Mouse (Mus musculus) adrenal gland (tissue): ENCODE results near the gene Ankrd55.

Experiments
- intact Hi-C: fragments of 180-260 bp; cut with DNase I; formaldehyde crosslinking; loops from one replicate; pipeline ENCODE4 v1.15.1; 2025

The Ankrd55 gene

DNA sequence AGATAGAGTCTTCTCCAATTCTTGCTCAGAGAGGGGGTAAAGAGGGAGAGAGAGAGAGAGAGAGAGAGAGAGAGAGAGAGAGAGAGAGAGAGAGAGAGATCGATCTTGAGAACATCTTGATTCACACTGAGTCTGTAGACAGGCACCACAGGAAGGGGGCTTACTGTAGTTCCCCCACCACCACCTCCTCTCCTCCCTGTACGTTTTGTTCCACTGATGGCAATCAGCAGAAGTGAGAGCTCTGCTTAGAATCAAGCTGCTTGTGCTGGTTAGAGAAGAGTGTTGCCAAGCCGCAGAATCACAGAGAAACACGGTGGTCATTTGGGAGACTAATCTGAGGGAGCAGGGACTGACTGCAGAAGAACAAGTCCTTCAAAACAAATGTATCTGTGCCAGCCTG is 1.7 kb downstream of the Ankrd55 start:
- intact Hi-C loops = no loop called here

DNA sequence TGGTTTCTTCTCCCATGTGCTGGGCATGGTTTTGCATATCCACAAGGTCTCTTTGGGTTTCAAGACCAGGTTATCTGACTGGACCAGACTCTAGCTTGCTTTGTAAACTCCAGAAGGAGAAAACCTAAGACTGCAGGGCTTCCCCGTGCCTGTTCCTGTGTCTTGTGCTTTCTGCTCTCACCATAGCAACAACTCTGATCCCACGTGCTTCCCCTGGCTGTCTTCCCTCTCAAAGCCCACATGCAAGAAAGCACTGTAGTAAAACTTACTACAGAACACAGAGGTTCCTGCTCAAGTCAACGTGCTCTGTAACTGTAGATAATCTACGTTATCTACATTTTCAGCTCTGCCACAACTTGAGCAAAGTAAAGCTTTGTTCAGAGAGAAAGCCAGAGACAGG is 4.2 kb downstream of the Ankrd55 start:
- intact Hi-C loops = no loop called here

DNA sequence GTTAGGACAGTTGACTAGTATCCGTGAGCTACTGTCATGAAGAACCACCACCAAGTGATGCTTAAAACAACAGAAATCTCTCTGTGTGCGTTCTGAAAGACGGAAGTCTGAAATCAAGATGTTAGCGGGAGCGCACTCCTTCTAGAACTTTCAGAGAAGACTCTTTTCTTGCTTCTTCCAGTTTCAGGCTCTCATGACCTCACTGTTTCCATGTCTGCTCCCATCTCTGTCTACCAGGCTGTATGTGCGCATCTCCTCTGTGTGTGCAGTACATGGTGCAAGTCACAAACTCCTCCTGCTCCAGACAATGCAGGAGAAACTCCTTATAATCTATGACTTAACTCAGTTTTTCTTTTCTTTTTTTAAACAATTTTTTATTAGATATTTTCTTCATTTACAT is 4.8 kb downstream of the Ankrd55 start:
- intact Hi-C loops = no loop called here

DNA sequence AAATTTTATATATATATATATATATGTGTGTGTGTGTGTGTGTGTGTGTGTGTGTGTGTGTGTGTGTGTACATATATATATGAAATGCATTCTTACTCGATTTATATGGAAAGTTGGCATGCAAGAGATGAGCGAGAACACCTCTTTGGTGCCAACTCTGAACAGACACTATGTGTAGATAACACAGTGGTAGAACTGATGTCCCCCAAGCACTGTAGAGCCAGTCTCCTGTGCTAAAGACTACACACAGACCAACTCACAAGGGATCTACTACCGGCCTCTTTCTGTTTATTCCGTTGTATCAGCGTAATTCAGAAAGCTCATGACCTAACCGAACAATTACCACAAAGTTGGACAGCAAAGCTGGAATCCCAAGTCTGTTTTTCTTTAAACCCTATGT is 6.2 kb downstream of the Ankrd55 start:
- intact Hi-C loops = no loop called here

DNA sequence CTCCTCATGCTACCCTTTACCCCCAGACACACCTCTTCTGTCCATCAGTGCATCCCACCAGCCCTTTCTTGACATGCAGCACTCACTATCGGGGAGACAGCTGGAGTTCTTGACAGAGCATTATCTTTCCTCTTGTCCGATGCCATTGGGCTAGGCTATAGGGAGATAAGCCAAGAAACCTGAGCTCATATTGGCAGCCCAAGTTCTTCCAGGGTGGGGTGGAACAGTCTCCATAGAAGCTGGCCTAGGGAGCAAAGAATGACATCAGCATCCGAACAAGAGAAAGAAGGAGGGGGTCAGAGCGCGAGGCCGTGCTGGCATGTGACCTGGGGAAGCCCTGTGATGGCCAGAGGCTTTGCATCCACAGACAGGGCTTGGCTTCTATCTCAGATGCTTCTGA is 9.5 kb downstream of the Ankrd55 start:
- intact Hi-C loops = no loop called here

DNA sequence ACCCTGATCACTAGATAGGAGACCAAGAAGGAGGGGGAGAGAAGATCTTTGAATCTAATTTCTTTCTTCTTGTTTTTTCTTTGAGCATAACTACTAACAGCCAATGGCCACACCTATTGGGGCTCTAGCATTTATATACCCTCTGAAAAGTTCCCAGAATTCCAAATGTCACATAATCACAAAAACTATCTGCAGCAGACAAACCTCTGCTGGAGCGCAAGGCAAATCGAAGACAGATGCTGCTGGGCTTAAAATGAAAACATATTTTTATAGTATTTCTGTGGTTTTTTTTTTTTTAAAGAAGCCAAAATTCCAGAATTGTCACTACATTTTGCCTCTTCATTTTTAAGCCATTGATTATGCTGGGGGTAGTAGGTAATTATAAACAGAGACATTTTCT is 15.2 kb downstream of the Ankrd55 start:
- intact Hi-C loops = no loop called here

DNA sequence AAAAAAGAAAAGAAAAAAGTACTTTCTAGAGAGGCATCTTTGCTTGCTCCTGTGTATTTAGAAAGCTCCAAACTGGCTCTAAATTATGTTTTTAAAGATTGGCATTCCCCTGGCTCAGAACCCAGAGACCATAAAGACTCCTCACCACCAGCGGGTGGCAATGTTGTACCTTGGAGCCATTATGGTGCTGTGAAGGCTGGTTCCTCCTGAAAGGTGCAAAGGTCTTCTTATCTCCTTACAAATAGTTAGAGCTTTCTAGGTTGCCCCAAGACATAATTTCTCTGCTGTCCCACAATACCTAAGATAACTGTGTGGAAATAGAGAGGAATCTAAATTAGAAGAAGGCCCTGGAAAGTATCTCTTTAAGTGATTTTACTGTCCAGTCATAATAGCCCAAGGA is 20.4 kb downstream of the Ankrd55 start:
- intact Hi-C loops = loop anchor here (2.0 kb wide), 1 partner anchor 200 kb away; no protein-coding TSS in a partner anchor

DNA sequence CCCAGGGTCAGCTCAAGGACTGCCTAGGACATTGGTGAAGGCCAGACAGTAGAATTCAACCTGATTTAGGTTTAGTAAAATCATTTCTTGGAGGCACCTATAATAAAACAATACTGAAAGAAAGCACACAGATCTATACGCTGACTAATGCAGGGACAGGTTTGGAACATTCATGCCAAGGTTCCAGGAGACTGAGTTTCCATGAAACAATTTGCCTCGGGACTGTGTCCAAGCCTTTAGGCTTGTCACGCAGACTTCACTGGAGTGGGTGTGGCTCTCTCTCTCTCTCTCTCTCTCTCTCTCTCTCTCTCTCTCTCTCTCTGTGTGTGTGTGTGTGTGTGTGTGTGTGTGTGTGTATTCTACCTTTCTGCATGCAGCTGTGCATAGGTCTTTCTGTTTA is 23.4 kb downstream of the Ankrd55 start:
- intact Hi-C loops = loop anchor here (5.0 kb wide), 1 partner anchor 151 kb away; the partner anchor contains the start of gene Il6st

DNA sequence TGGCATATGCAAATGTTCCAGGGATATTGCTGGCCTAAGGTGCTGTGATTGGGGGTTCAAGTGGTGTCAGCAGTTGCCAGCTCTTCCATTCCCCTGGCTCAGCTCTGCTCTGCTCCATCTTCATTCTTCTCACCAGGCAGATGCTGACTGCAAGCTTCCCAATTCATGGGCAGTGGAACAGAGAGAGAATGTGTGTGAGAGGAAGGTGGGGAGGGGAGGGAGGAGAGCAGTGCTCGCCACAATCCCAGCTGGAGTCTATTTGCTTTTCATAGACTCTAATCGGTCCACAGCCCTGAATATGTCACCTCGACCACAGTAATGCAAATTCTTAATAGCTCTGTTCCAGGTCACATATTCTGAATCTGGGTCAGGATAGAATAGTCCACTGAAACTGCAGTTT is 27.2 kb downstream of the Ankrd55 start:
- intact Hi-C loops = no loop called here

DNA sequence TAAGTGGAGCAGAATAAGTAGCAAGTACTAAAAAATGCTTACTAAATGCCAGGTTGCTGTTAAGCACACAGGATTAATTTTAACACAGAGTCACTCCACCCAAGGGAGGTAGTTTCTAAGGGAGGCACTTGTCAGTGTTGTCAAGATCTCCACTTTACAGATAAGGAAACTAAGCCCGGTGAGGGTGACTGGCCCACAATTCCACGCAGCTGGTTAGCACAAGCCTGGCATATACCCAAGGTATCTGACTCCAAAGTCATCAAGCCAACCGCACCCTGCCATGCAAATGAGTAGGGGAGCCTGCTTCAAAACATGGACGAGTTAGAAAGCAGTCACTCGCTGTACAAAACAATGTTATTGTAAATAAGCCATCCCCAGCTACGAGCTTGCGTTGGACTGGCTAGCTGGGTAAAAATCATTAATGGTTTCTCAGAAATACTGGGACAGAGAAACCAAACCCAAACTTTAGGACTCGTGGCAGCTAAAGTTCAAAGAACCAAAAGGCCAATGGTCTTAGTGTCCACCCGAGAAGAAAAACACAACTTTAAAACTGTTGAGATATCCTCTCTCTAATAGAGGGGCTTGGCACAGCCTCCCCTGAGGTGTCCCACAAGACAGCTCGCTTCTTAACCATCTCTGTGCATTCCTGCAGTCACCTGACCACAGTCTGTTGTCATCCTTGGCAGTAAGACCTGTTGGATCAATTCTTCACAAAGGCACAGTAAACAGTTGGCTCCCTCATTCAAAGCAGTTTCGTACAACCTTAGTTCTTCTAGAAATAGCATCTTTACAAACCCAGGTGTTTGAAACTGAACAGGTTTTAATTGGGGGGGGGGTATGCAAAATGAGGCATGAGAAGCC is 28.6 kb downstream of the Ankrd55 start:
- intact Hi-C loops = no loop called here

DNA sequence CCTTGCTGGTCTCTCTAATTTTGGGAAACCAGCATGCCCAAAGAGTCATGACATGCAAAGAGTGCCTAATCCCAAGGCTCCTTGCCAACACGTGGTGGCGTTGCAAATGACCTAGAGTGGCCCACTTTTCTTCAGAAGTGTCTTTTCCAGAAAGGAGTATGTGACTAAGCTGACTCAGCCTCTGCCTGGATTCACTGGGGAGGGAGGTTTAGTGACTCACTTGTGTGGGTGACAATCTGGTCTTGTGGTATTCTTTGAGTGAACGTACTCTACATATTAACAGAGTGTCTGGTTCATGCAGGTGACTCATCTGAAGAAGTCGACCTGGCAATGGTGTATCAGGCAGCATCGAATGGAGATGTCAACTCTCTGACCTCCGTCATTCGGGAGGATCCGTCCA is 29.9 kb downstream of the Ankrd55 start:
- intact Hi-C loops = no loop called here

DNA sequence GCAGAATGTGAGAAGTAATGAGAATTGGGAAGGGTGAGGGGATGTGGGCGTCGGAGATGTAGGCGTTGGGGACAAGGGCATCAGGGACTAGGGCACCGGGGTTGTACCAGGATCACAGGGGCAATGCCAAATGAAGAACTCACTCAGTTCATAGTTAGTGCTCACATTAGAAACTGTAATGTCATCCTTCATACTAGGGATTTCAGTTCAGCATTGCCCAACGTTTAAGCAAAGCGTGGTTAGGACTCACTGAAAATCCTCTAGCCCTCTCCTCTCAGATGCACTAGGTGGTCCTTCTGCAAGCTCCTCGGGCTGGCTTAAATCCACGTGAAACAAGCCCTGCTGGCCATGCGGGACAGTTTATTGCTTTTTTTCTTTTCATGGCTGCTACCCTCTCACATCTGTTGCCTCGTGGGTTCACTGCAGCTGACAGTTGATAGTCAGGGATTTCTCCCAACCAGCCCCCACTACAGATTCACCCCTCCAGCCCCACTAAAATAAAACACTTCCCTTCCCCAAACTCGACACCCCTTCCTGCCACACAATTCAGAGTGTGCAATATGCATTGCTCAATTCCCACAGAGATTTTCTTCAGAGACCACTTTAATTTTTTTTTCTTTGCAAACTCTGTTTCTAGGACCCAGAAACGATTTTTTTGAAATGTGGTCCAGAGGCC is 35.5 kb downstream of the Ankrd55 start:
- intact Hi-C loops = no loop called here

DNA sequence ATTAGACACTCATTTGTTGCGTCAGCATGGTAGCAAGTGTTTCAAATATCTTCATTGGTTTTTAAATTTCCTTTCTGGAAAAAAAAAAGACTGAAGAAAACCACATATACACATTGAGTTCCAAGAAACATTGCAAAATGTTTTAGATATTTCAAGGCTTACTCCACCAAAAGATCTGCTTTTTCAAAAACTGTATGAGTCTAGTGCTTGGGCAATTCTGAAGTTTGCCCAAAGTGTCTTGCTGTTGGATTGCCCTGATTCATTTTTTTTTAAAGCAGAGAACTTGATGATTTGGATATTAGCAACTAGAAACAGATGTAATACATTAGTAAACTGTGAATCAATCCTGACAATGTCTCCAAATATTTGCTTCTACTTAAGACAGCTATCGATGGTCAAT is 36.9 kb downstream of the Ankrd55 start:
- intact Hi-C loops = no loop called here

DNA sequence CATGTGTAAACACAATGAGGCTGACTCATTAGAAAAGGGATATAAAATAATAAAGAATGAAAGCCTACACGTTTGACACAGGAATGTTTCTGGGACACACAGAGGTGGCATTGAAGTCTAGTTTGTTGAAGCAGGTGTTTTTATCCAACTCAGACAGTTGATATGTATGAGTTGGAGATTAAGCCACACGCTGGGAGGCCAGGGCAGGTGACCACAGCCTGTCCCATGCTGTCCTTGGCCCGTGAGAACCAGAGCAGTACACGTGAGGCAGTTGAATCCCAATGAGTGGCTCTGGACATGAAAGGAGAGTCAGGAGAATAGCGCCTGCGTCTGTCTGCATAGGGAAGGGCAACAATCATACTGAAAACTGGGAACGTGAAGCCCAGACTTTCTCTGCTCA is 38.2 kb downstream of the Ankrd55 start:
- intact Hi-C loops = no loop called here

DNA sequence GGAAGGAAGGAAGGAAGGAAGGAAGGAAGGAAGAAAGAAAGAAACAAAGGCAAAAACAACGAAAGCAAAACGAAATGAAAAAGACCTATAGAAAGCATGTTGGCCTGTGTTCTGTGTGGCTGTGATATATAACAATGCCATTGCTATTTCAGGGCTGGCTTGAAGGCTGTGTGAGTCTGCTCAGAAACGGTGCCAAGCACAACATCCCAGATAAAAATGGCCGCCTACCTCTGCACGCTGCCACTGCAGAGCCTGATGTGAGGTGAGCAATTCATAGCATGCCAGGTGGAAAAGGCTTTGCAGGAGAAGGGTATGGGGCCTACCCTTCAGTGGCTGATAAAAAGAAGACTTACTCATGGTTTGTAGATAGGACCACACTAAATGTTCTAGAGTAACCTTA is 38.7 kb downstream of the Ankrd55 start:
- intact Hi-C loops = no loop called here

DNA sequence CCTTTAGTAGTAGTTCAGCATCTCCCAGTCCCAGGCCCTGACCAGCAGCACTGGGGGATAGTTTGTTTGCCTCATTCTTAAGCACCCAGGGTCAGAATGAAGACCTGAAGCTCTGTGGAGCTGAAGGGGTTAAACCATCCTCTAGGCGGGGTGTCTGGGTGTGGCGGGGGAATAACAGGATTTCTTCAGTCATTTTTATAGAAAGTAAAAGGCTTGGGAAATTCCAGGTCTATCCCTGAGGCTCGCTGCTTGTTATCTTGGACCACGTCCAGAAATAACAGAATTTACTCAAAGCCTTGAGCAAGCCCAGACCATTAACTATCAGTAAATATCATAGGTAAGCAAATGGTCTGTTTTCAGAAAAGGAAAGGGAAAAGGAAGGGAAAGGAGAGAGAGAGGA is 39.3 kb downstream of the Ankrd55 start:
- intact Hi-C loops = no loop called here

DNA sequence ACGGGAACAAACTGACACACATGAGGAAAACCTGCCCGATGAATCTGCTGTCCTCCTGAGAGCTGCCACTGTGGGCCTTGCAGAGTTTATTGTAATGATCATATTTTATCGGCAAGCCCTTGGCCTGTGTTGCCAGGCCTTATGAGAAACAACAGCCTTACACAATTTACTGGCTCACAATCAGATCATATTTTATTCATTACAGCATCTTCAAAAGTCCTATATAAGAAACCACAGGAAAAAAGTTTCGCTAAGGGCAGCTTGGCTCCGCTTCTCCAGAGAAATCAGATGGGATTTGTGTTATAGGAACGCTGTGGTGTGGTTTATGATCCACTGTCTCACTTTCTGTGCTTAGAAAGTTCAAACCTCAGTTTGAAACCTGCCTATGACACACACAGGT is 42.0 kb downstream of the Ankrd55 start:
- intact Hi-C loops = no loop called here

DNA sequence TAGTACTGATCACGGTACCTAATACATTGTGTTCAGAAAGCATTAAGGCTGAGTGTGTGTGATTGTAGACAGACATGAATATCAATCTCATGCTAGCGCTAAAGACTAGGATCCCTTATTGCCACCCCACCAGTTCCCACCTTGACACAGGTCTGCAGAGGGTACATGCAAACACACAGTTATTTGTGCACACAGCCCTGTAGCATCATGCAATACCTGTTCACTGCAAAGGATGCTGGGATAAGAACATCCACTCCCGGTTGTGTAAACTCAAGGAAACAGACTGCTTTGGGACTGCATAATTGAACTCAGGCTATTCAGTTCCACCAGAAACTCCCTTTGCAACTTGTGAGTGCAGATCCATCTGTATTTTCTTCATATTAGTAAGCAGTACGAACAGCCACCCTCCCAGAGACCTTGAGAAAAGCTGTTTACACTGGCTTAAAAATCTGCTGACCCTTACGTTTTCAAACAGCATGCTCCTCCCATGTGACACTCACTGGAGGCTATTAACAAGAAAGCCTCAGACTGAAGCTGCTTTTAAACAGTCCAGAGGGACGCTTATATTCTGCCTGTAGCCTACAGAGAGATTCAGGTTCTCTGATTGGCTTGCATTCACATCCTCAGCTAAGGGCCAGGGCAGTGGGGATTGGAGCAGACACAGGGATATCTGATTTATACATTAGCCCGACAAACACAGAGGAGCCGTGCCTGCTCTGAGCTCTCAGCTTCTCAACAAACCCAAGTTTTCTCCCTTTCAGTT is 42.8 kb downstream of the Ankrd55 start:
- intact Hi-C loops = no loop called here

DNA sequence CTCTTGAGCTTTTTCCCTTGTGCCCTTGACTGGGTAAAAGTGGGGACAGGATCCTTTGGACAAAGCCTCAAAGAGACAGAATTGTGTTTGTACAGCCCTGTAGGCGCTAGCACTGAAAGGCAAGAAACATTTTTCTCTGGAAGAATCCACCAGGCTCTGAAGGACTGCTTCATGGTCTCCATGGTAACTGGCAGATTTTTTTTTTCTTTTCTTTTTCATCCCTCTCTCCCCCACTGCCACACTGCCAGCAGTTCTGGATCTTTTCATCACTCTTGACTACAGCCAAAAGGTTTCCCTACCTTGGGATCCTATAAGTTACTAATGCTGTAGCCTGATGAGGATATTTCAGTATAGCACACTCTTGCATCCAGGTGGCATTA is 43.4 kb downstream of the Ankrd55 start:
- intact Hi-C loops = no loop called here

DNA sequence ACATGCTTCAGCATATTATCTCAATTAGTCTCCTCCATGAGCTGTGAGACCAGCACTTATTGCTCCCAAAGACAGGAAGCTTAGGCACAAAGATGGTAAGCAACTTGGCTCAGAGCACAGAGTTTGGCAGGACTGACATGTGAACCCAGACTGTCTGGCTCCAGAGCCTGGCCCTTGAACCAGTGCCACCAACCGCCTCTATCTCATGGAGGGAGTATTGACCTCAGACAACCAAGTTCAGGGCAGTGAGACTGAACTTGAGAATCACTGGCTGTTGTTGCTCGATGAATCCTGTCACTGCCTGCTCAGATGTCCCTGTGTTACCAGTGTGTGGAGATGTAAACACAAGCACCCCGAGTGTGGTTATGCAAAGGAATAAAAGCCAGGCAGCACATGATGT is 47.3 kb downstream of the Ankrd55 start:
- intact Hi-C loops = no loop called here

DNA sequence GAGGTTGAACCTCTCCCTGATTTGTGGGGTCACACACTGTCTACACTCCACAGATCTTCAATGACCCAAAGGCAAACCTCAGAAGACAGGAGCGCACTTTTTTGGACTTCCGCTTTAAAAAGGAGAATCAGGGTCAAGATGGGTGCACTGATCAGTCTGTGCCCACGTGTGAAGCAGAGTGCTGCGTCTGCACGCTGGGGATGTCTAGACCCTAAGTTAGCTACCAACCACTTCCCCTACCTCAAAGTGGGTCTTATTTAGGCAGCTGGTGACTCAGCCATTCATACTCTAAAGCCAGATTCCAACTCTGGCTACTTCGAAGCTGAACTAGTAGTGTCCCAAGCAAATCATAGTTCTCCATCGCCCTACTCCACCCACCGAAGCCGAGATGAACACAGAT is 48.9 kb downstream of the Ankrd55 start:
- intact Hi-C loops = no loop called here

DNA sequence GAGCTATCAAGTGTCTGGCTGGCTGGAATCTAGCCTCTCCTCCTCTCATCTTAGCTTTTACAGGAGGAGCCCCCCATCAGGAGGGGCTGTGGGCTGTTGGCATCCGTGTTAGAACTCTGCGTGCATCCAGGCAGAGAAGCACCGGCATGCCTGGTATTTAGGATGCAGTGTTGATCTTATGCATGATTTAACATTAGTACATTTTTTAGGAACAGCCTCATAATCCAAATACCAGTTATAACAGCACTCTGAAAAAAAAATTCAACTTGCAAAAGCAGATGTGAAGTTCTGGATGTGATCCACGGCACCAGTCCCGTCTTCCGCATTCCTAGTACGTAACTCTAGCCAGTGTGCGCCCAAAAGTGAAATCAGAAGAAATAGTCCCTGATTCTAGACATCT is 52.0 kb downstream of the Ankrd55 start:
- intact Hi-C loops = no loop called here
